Mouse (Mus musculus) liver, adult 2 months (tissue): ENCODE measurements around the gene Pfkl. TPM values are rescaled to one million over a fixed set of nuclear protein-coding genes. Genes with fewer than 3 reads are reported as not detected.

Source experiments
- DNase-seq: peaks from one replicate; pipeline ENCODE4 v3.0.0-alpha.2; 2011; ENCODE audit warnings: low read depth, low spot score; ENCODE audit errors: extremely low read depth
- H3K27ac ChIP-seq: fragments of 200-500 bp; replicated peaks from 2 replicates; pipeline ENCODE4 v1.5.1; 2012; ENCODE audit warnings: low read depth, mild to moderate bottlenecking, control low read depth, inconsistent platforms, low read length; ENCODE audit not compliant: insufficient read depth
- H3K27me3 ChIP-seq: fragments of 200-500 bp; 2 replicates; pipeline ENCODE4 v1.6.1; 2012; ENCODE audit warnings: mild to moderate bottlenecking, moderate library complexity, low read length, inconsistent platforms; ENCODE audit not compliant: control insufficient read depth, insufficient read depth
- H3K36me3 ChIP-seq: fragments of 200-500 bp; 2 replicates; pipeline ENCODE4 v1.6.1; 2012; ENCODE audit warnings: low read length, inconsistent platforms; ENCODE audit not compliant: control insufficient read depth, insufficient read depth
- H3K4me1 ChIP-seq: fragments of 200-500 bp; 2 replicates; pipeline ENCODE4 v1.6.1; 2011; ENCODE audit warnings: low read length; ENCODE audit not compliant: control insufficient read depth, insufficient read depth
- H3K4me3 ChIP-seq: fragments of 200-500 bp; 2 replicates; pipeline ENCODE4 v1.5.1; 2011; ENCODE audit warnings: low read depth, mild to moderate bottlenecking, control low read depth, low read length, moderate library complexity; ENCODE audit not compliant: insufficient read depth
- H3K79me2 ChIP-seq: fragments of 200-500 bp; 2 replicates; pipeline ENCODE4 v1.6.1; 2012; ENCODE audit warnings: inconsistent platforms, mild to moderate bottlenecking, low read length, moderate library complexity; ENCODE audit not compliant: control insufficient read depth, insufficient read depth
- H3K9ac ChIP-seq: fragments of 200-500 bp; 2 replicates; pipeline ENCODE4 v1.6.1; 2012; ENCODE audit warnings: low read depth, mild to moderate bottlenecking, control low read depth, inconsistent platforms, low read length
- CTCF ChIP-seq: fragments of 200-500 bp; IDR thresholded peaks from 2 replicates; pipeline ENCODE4 v1.5.1; 2011; ENCODE audit warnings: low read depth, low read length, control low read depth
- POLR2A ChIP-seq: fragments of 200-500 bp; IDR thresholded peaks from 2 replicates; pipeline ENCODE4 v1.6.1; 2011; ENCODE audit warnings: low read length, control low read depth; ENCODE audit not compliant: insufficient read depth; ENCODE audit errors: extremely low read depth
- WGBS: fragments of 180-500 bp; shearing (Covaris S2); methylation state at CpG from one replicate; pipeline ENCODE4 v1.1.7; 2018; 5-methylcytosine and 5-hydroxymethylcytosine counted together
- polyA plus RNA-seq: library from polyadenylated mRNA; depleted of rRNA; stranded (reverse); fragments of >200 nt; gene quantifications from 2 replicates; pipeline ENCODE4 v1.2.3, GENCODE M21; 2012
- total RNA-seq: library from RNA; depleted of rRNA; stranded (reverse); fragments of >200 nt; gene quantifications from 2 replicates; pipeline ENCODE4 v1.2.3, GENCODE M21; 2014

Gene Pfkl
- total and polyA plus RNA-seq, 2 experiments: 17.5 to 38.6 TPM

DNA sequence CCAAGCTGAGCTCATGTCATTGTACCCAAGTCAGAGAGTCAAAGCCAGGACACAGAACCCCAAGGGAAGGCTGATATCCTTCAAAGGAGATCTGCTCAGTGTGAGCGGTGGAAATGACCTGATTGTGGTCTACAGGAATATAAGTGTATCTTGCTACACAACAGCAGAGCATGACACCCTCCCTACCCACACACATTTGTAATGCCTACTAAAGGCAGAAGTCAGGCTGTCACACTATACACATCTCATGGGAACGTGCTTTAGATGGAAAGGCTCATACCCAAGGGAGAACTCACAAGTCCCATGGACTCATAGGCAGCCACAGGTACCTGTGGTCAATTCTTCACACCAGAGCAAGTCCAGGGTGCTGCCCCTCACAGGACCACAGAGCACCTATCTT, 7.6 kb downstream of the Pfkl start:
- DNase-seq: no peak
- Histone ChIP-seq H3K27me3 (no peaks in the 10 kb centered on the region), H3K27ac (no peak overlapping the region), H3K9ac (no peak overlapping the region), H3K79me2 (0 out of 2 replicates have a peak, but pooled peaks cover 3% of the 10 kb centered on the region), H3K36me3 (peaks cover 2% of the 10 kb centered on the region; the same call in 1 of the 2 replicates), H3K4me1 (no peaks in the 10 kb centered on the region; the same call in 1 of the 2 replicates), H3K4me3 (no peak overlapping the region)
- TF ChIP-seq CTCF (no peak), POLR2A (no peak)
- 98% methylated on average over 2 of the region's 2 CpGs for whole genome bisulfite sequencing

DNA sequence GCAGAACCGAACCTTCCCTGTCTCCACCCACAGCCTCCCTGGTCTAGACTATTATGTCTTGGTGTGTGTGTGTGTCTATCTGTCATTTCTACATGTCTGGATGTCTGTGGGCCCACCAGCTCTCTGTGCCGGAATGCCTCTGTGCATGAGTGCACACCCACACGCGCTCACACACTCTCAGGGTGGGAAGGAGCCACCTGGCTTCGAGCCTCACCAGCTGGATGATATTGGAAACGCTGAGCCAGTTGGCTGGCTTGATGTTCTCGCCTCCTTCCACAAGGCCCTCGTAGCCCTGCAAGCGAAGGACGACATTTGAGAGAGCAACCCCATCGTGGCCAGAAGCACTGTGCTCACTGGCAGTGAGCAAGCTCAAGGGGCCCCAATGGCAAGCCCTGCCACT, 8.1 kb downstream of the Pfkl start:
- Histone ChIP-seq H3K4me1 (no peaks in the 10 kb centered on the region), H3K4me3 (no peak overlapping the region), H3K36me3 (peaks cover 2% of the 10 kb centered on the region; the same call in 1 of the 2 replicates), H3K79me2 (0 out of 2 replicates have a peak, but pooled peaks cover 3% of the 10 kb centered on the region), H3K9ac (no peak overlapping the region), H3K27me3 (no peaks in the 10 kb centered on the region), H3K27ac (no peak overlapping the region)
- WGBS: 94% methylated on average over 11 of the region's 11 CpGs
- DNase-seq: no peak
- TF ChIP-seq POLR2A (no peak), CTCF (no peak)

DNA sequence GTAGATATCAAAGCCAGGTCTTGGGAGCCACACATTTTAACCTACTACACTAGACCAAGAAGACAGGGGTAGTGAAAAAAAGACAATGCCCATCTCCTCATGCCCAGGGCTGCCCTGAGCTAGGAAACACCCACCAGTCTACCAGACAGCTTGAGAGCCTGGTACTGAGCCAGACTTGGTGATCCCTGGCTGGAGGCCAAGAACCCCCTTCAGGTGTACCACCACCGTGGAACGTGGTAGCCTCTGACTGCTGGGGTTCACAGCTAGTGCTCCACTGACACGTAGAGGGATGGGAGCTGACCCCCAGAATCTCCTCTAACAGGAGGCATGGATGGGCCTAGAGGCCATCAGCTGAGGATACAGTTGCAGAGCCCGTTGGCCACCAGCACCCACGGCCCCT, 9.7 kb downstream of the Pfkl start:
- Histone ChIP-seq H3K4me1 (no peaks in the 10 kb centered on the region), H3K27ac (no peak overlapping the region), H3K79me2 (no peaks in the 10 kb centered on the region), H3K27me3 (no peaks in the 10 kb centered on the region), H3K4me3 (no peak overlapping the region), H3K9ac (no peak overlapping the region), H3K36me3 (peaks cover 3% of the 10 kb centered on the region; the same call in 1 of the 2 replicates)
- 95% methylated on average over 5 of the region's 5 CpGs for WGBS
- DNase-seq: no peak
- TF ChIP-seq POLR2A: no peak
- TF ChIP-seq CTCF: no peak

DNA sequence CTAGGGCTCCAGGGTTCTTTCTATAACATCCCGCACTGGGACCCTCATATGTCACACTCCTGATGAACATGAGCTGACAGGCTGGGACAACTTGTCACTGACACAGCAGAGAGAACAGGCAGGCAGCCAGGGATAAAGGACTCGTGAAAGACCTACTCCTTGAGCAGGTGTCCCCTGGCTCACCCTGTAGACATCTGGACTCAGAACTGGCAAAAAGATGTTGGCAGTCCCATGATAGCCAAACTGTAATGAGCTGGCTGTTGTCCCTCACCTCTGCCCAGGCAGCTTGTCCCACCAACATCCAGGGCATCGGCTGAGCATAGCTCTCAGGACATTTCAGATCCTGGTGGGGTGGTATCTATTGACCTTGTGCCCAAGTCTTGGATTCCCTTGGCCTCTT, 14.2 kb downstream of the Pfkl start:
- H3K27ac ChIP-seq: no peak overlapping the region
- peaks cover 2% of the 10 kb centered on the region; the same call in 1 of the 2 replicates for H3K36me3 ChIP-seq
- no peaks in the 10 kb centered on the region for H3K79me2 ChIP-seq
- TF ChIP-seq CTCF: no peak
- TF ChIP-seq POLR2A: no peak
- WGBS: 89% methylated on average over 3 of the region's 3 CpGs
- H3K4me3 ChIP-seq: no peak overlapping the region
- no peaks in the 10 kb centered on the region for H3K4me1 ChIP-seq
- H3K9ac ChIP-seq: no peak overlapping the region
- no peaks in the 10 kb centered on the region for H3K27me3 ChIP-seq
- DNase-seq: no peak

DNA sequence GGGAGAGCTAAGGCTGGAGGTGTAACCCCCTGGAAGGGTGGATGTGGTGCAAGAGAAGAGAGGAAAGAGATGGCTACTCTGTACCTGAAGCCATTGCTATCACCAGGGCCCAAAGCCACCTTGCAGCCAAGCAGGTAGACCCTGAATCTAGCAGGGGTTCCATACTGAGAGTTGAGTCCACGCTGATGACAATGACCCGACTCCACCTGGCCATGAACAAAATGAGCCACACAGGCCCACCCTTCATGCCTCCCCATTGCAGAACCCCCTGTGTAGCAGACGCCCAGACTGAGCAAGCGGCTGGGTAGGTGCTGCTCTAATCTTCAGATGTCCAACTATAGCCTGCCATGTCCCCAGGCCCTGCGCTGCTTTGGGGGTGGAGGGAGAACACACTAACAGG, 24.1 kb downstream of the Pfkl start:
- Histone ChIP-seq H3K36me3 (no peaks in the 10 kb centered on the region), H3K9ac (no peak overlapping the region), H3K27me3 (no peaks in the 10 kb centered on the region), H3K4me3 (no peak overlapping the region), H3K79me2 (no peaks in the 10 kb centered on the region), H3K27ac (no peak overlapping the region), H3K4me1 (no peaks in the 10 kb centered on the region)
- DNase-seq: no peak
- WGBS: 86% methylated on average over 5 of the region's 5 CpGs
- TF ChIP-seq CTCF: no peak
- no peak for TF ChIP-seq POLR2A

DNA sequence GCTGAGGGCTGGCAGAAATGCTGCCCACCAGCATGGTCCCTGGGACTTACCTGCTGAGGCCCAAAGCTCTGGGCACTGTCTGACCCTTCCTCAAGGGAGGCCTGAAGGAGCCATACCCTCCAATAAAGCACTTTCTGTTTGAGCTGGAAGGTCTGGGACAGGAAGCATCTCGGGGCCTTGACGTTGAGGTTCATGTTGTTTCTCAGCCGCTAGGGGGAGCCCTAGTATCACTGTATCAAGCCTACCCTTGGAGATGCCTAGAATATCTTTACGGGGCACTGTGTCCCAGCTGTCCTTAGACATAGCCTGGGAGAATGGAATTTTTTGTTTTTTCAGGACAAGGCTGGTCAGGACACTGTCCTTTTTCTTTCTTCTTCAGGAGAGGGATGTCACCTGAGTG, 25.2 kb downstream of the Pfkl start:
- Histone ChIP-seq H3K36me3 (no peaks in the 10 kb centered on the region), H3K27ac (no peak overlapping the region), H3K9ac (no peak overlapping the region), H3K4me3 (no peak overlapping the region), H3K4me1 (no peaks in the 10 kb centered on the region), H3K27me3 (no peaks in the 10 kb centered on the region), H3K79me2 (no peaks in the 10 kb centered on the region)
- WGBS: 3% methylated on average over 4 of the region's 4 CpGs
- DNase-seq: peak; percentile 57
- TF ChIP-seq POLR2A: no peak
- peak; percentile 68 for TF ChIP-seq CTCF
